Mouse (Mus musculus) embryonic facial prominence, embryonic 14.5 days (tissue): ENCODE measurements around the gene Ints1. TPM values are rescaled to one million over a fixed set of nuclear protein-coding genes. Genes with fewer than 3 reads are reported as not detected.

ENCODE experiments used
- ATAC-seq: fragments of 200-750 bp; cut with Nextera tagmentation; 2 replicates; pipeline ENCODE4 v1.8.0; 2017; ENCODE audit warnings: low read depth, moderate number of reproducible peaks, moderate TSS enrichment
- DNase-seq: peaks from one replicate; pipeline ENCODE4 v3.0.0-alpha.2; 2015; ENCODE audit warnings: low spot score
- H3K27ac ChIP-seq: fragments of 300-500 bp; sonication (generic); replicated peaks from 2 replicates; pipeline ENCODE4 v1.5.1; 2014; ENCODE audit warnings: low read depth, mild to moderate bottlenecking, low read length, moderate library complexity
- H3K27me3 ChIP-seq: fragments of 300-500 bp; sonication (generic); replicated peaks from 2 replicates; pipeline ENCODE4 v1.6.1; 2014; ENCODE audit warnings: low read length; ENCODE audit not compliant: control insufficient read depth, insufficient read depth
- H3K36me3 ChIP-seq: fragments of 300-500 bp; sonication (generic); 2 replicates; pipeline ENCODE4 v1.6.1; 2014; ENCODE audit warnings: low read length, mixed read lengths; ENCODE audit not compliant: control insufficient read depth, insufficient read depth
- H3K4me1 ChIP-seq: fragments of 300-500 bp; sonication (generic); 2 replicates; pipeline ENCODE4 v1.6.1; 2014; ENCODE audit warnings: antibody characterized with exemption, low read length; ENCODE audit not compliant: control insufficient read depth, insufficient read depth
- H3K4me2 ChIP-seq: fragments of 300-500 bp; sonication (generic); 2 replicates; pipeline ENCODE4 v1.6.1; 2014; ENCODE audit warnings: low read depth, mild to moderate bottlenecking, low read length, moderate library complexity, mixed read lengths
- H3K4me3 ChIP-seq: fragments of 300-500 bp; sonication (generic); 2 replicates; pipeline ENCODE4 v1.5.1; 2014; ENCODE audit warnings: low read depth, mild to moderate bottlenecking, low read length
- H3K9ac ChIP-seq: fragments of 300-500 bp; sonication (generic); 2 replicates; pipeline ENCODE4 v1.6.1; 2014; ENCODE audit warnings: low read depth, mild to moderate bottlenecking, low read length, moderate library complexity, mixed read lengths
- H3K9me3 ChIP-seq: fragments of 300-500 bp; sonication (generic); 2 replicates; pipeline ENCODE4 v1.6.1; 2016; ENCODE audit warnings: low read length; ENCODE audit not compliant: control insufficient read depth
- WGBS: fragments of 180-500 bp; shearing (Covaris S2); extraction: QIAGEN DNeasy Blood & Tissue Kit; methylation state at CpG from one replicate; pipeline ENCODE4 v1.1.7; 2014; 5-methylcytosine and 5-hydroxymethylcytosine counted together
- polyA plus RNA-seq: library from polyadenylated mRNA; unstranded; fragments of >200 nt; fragmentation: Nextera tagmentation; extraction: Ambion mirVana; gene quantifications from 2 replicates; pipeline ENCODE4 v1.2.1, GENCODE M21; 2014

Ints1 gene
- polyA plus RNA-seq, 1 experiment from 2014 or later = 28.0 TPM

DNA sequence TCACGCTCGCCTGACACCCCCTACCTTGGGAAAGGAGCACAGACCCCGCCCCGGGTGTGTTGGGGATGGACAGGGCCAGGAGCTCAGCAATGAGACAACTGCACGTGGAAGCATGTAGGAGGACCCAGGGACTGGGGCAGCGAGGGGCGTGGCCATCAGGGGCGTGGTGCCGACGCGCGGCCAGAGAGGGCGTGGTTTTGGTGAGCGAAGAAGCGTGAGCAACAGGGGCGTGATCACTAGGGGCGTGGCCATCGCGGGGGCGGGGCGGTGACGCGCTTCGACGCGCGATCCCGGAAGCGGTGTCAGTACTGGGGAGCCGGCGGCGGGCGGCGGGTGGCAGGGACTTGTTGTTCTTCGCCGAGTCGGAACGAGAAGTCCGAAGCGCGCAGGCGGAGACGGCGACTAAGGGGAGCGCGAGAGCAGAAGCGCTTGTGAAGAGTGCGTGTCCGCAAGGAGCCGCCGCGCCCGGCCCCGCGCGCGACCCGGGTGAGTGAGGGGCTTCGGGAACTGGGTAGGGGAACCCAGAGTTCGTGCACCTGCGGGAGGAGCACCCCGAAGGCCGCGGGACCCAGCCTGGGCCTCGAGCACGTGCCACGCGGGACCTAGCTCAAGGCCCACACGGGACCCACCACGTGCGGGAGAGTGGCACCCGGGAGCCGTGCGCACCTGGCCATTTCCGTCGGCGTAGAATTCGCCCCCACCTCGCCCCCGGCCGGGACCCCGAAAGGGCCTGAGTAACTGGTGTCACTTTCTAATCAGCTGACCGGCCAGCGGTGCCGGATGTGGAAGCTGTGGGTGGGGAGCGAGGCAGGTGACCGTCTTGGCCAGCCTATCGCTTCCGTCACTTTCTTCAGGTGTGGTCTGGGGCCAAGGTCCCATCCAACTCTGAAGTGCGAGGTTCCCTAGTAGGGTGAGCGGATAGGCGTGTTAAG lies 16.0 kb upstream of the Ints1 start, which contains the start of gene Mafk:
TSS of gene Mafk (plus strand) at position 287 of the 932 bp plus-strand sequence.
- Histone ChIP-seq H3K4me3 (peak within 1 kb of the TSS; percentile 84), H3K9ac (peak within 1 kb of the TSS; percentile 81), H3K27me3 (no peaks in the 10 kb centered on the region), H3K36me3 (no peaks in the 10 kb centered on the region), H3K27ac (peak within 1 kb of the TSS; percentile 67), H3K4me2 (peak within 1 kb of the TSS; percentile 99), H3K4me1 (peaks cover 13% of the 10 kb centered on the region), H3K9me3 (no peaks in the 10 kb centered on the region)
- 2% methylated on average over 44 of the region's 92 CpGs for WGBS
- DNase-seq (peak; percentile 95), ATAC-seq (peak; percentile 90)

DNA sequence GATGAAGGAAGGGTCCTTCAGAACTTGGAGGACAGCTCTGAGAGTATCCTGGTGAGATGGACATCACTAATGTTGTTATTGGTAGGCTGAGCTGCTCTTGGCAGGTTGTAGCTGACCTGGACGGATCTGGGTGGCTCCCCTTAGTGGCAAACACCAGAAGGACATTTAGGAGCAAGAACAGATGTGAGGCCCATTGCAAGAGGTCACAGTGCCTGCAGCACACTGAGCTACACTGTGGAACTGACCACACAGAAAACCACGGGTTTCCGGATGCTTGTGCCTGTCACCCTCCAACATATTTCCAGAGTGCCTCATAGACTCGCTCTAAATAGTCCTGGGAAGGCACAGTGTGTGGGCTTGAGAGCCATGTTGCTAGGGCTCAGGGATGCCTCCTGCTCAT lies 14.0 kb upstream of the Ints1 start:
- WGBS = 46% methylated on average over 4 of the region's 4 CpGs
- H3K9me3 ChIP-seq = no peaks in the 10 kb centered on the region
- H3K27ac ChIP-seq = no peak overlapping the region
- H3K4me1 ChIP-seq = peaks cover 9% of the 10 kb centered on the region; the same call in 1 of the 2 replicates
- no peak overlapping the region for H3K4me3 ChIP-seq
- no peak overlapping the region for H3K9ac ChIP-seq
- no peak overlapping the region for H3K4me2 ChIP-seq
- H3K27me3 ChIP-seq = no peaks in the 10 kb centered on the region
- H3K36me3 ChIP-seq = no peaks in the 10 kb centered on the region
- no peak for DNase-seq
- ATAC-seq = no peak

DNA sequence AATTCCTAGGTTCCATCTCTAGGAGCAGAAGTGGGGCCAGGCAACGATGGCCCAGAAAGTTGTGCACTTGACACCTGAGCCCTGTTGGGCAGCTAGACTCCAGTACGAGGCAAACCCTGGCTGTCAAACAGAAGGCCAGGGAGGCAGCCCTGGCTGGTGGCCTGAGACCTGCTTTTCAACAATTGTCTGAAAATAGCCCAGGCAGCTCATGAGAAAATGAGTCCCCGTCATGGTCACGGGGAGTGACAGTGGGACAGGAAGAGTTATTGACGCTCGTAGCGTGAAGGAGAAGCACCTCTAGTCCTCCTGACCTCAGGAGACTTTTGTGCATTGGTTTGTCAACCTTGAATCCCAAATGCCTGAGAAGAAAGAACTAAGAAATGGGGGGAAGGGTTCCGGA lies 5.9 kb upstream of the Ints1 start:
- no peak overlapping the region for H3K27ac ChIP-seq
- no peak overlapping the region for H3K4me2 ChIP-seq
- ATAC-seq (no peak), DNase-seq (no peak)
- H3K27me3 ChIP-seq = no peaks in the 10 kb centered on the region
- H3K4me1 ChIP-seq = no peaks in the 10 kb centered on the region
- H3K9ac ChIP-seq = no peak overlapping the region
- H3K9me3 ChIP-seq = no peaks in the 10 kb centered on the region
- H3K36me3 ChIP-seq = no peaks in the 10 kb centered on the region
- H3K4me3 ChIP-seq = no peak overlapping the region
- WGBS = 79% methylated on average over 8 of the region's 8 CpGs

DNA sequence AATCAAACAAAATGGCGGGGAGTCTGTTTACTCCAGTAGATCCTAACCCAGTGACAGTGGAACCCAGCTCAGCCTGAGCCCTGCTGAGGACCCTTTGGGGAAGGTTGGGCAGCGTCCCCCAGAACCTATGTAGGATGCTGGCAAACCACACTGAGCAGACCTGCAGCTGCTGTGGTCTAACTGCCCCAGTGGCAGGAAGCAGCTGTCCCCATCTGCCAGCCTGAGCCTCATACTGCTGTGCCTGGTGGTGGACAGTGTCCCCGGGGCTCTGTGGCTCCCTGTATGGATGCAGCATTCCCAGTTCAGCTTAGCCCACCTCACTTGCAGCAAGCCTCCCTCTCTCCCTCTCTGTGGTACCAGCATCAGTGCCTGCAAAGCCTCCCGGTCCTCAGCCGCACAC lies 1.5 kb upstream of the Ints1 start:
- Histone ChIP-seq H3K4me1 (no peaks in the 10 kb centered on the region; the same call in 1 of the 2 replicates), H3K9ac (no peak overlapping the region), H3K36me3 (peaks cover 18% of the 10 kb centered on the region), H3K4me3 (no peak overlapping the region), H3K4me2 (no peak overlapping the region), H3K9me3 (no peaks in the 10 kb centered on the region), H3K27ac (no peak overlapping the region), H3K27me3 (no peaks in the 10 kb centered on the region)
- WGBS = 70% methylated on average over 5 of the region's 5 CpGs
- ATAC-seq = no peak
- no peak for DNase-seq

DNA sequence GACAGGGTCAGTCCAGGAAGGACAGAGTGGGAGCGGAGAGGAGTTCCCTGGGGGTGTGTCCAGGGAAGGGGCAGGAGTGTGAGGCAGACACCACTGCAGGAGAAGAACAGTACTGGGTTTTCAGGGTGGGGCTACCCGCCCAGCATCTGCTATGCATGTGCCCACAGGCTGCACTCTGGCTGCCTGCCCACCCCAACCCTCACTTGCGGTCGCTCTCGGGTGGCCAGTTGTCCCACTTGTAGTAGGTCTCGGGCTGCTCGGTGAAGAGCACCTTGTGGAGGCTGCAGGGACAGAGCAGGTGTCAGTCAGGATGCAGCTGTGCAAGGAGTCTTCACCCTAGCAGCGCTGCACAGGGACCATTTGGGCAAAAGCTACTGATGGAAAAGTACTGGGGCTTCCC lies 7.3 kb downstream of the Ints1 start:
- no peak for ATAC-seq
- Histone ChIP-seq H3K36me3 (peaks cover 96% of the 10 kb centered on the region), H3K4me1 (no peaks in the 10 kb centered on the region), H3K27me3 (no peaks in the 10 kb centered on the region), H3K4me3 (no peak overlapping the region), H3K4me2 (no peak overlapping the region), H3K9ac (no peak overlapping the region), H3K9me3 (no peaks in the 10 kb centered on the region), H3K27ac (no peak overlapping the region)
- no peak for DNase-seq
- WGBS = 92% methylated on average over 7 of the region's 8 CpGs

DNA sequence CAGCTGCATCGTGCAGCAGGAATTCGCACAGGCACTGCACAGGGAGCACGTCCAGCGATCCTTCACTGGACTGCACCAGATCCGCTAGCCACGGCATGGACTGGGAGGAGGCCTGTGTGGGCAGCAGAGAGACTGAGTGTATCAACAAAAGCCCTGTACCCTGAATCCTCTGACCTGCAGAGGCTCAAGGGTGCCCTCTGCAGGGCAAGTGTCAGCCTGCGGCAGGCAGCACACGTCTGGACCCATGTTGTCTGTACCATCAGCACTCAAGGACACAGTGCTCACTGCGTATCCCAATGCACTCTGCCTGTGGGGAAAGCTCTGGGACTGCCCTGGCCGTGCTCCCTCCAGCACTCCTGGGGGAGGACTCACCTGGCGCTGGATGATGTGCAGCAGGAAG lies 11.2 kb downstream of the Ints1 start:
- H3K27ac ChIP-seq = no peak overlapping the region
- H3K9ac ChIP-seq = no peak overlapping the region
- no peaks in the 10 kb centered on the region for H3K27me3 ChIP-seq
- DNase-seq = no peak
- H3K36me3 ChIP-seq = peaks cover 100% of the 10 kb centered on the region
- H3K4me2 ChIP-seq = no peak overlapping the region
- no peaks in the 10 kb centered on the region for H3K4me1 ChIP-seq
- WGBS = 73% methylated on average over 11 of the region's 11 CpGs
- H3K9me3 ChIP-seq = no peaks in the 10 kb centered on the region
- no peak overlapping the region for H3K4me3 ChIP-seq
- ATAC-seq = 0 out of 2 replicates have a peak, but pooled peaks have one; percentile 19

DNA sequence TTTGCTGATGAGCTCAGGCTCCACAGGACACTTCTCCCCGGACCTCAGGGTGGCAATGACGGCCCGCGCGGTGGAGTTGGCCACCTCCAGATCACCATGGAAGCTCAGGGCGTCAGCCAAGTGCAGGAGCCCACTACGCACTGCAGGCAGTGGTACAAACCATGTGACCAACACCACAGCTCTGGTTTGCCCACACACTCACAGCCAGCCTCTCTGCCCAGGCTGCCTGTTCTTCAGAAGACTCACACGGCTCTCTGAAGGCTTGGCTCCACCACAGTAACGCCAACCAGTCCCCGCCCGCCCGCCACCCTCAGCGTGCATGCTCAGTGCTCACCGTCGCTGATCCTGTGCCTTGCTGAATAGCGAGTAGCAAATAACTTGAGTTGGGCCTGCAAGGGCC lies 17.4 kb downstream of the Ints1 start:
- no peak for ATAC-seq
- Histone ChIP-seq H3K9ac (no peak overlapping the region), H3K36me3 (peaks cover 95% of the 10 kb centered on the region), H3K9me3 (no peaks in the 10 kb centered on the region), H3K4me1 (no peaks in the 10 kb centered on the region), H3K27ac (no peak overlapping the region), H3K4me2 (no peak overlapping the region), H3K27me3 (no peaks in the 10 kb centered on the region), H3K4me3 (no peak overlapping the region)
- 85% methylated on average over 11 of the region's 16 CpGs for WGBS
- no peak for DNase-seq

DNA sequence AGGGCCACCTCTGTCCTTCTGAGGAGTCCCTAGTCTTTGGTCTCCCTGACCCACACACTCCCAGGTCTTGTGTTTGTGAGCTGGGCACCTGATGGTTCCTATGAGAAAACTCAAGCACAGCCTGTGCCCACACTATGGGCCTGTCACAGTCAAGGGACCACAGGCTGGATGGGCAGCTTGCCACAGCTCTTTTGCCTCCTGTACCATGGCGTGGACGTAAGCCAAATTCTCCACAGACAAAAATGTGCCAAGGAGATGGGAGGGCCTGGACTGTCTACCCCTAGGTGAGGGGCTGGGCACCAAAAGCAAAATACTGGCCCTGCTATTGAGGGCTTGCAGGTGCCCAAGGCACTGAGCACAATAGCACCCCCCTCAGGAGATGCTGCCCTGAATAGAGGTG lies 18.9 kb downstream of the Ints1 start:
- H3K27ac ChIP-seq = no peak overlapping the region
- H3K9me3 ChIP-seq = no peaks in the 10 kb centered on the region
- no peak for ATAC-seq
- DNase-seq = no peak
- WGBS = 84% methylated on average over 2 of the region's 2 CpGs
- no peak overlapping the region for H3K4me3 ChIP-seq
- no peaks in the 10 kb centered on the region for H3K4me1 ChIP-seq
- H3K36me3 ChIP-seq = peaks cover 95% of the 10 kb centered on the region
- H3K4me2 ChIP-seq = no peak overlapping the region
- H3K9ac ChIP-seq = no peak overlapping the region
- no peaks in the 10 kb centered on the region for H3K27me3 ChIP-seq

DNA sequence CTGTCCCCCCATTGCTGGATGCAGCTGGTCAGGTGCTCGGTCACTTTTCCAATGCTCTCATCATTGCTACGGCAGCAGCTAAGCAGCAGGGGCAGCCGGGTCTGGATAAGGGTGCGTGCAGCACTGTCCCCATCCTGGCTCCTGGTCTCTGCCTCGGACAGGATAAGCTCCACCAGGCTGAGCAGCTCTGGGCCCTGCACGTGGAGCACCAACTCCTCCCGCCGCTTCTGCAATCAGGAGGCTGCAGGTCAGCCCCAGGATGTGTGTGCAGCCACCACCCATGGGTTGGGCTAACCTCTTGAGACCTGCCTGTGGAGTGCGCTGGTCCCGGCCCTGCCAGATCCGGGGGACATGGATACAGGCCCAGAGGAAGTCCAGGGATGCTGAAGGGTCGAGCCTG lies 19.3 kb downstream of the Ints1 start:
- Histone ChIP-seq H3K4me3 (no peak overlapping the region), H3K9me3 (no peaks in the 10 kb centered on the region), H3K4me1 (no peaks in the 10 kb centered on the region), H3K9ac (no peak overlapping the region), H3K4me2 (no peak overlapping the region), H3K27me3 (no peaks in the 10 kb centered on the region), H3K27ac (no peak overlapping the region), H3K36me3 (peaks cover 95% of the 10 kb centered on the region)
- DNase-seq (no peak), ATAC-seq (no peak)
- WGBS = 92% methylated on average over 12 of the region's 12 CpGs
